Mouse (Mus musculus): ENCODE measurements around the gene Sept8. TPM values are rescaled to one million over a fixed set of nuclear protein-coding genes. Genes with fewer than 3 reads are reported as not detected.
A peak's percentile ranks its signal among the peaks of the same experiment; 100 is the strongest.

Gene Sept8
- polyA plus RNA-seq (2015; fragmentation: Nextera tagmentation; extraction: Ambion mirVana): 38.1 and 43.6 TPM in 2 replicates

GRCm38 (mm10) chr11:53519207-53520121 lies at the start of gene Sept8:
Sept8 (plus strand) TSS chr11:53519257.
- Histone ChIP-seq H3K9ac (peak within 1 kb of the TSS; percentile 88), H3K9me3 (no peaks in the 10 kb centered on the region), H3K4me3 (peak within 1 kb of the TSS; percentile 77), H3K27me3 (no peaks in the 10 kb centered on the region; the same call in 1 of the 2 replicates), H3K4me2 (peak within 1 kb of the TSS; percentile 72), H3K27ac (peak within 1 kb of the TSS; percentile 90), H3K4me1 (peaks cover 50% of the 10 kb centered on the region), H3K36me3 (no peaks in the 10 kb centered on the region)
- ATAC-seq (ENCODE audit: insufficient number of reproducible peaks, insufficient read depth, low FRiP score, low TSS enrichment, low read depth): peak; percentile 77
- 3% methylated on average over 79 of the region's 79 CpGs for WGBS

DNA sequence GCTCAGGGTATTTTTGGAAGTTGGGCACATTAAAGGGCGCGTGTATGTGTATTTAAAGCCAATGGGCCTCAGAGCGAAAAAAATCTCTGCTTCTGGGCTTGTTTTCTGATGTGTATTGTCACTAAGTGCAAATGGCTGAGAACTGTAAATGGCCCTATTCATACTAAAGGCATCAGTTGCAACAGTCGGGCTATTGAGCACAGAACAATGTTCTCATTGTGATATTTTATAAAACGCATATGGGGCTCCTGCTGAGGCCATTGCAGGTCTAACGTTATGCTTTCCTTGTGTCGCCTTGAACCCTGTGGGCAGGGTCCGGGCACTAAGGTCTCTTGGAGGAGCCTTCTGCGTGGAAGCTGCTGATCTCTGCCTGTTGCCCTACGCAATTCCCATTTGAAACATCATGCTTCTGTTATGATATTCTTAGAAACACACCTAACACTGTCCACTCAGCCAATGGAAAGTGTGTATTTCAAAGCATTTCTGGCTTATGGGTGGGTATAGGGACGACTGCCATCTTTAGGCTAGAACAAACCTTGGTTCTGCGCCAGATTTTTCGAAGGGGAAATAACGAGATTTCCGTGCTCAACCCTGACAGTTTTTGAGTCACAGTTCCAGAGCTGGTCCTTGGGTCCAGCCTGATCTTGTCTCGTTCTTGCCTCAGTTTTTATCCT lies 49.6 kb upstream of the Sept8 start:
- Histone ChIP-seq H3K27ac (peak overlapping the region; percentile 48), H3K9ac (peak overlapping the region; percentile 32; the same call in 1 of the 2 replicates), H3K4me3 (peak overlapping the region; percentile 23), H3K4me2 (peak overlapping the region; percentile 52), H3K27me3 (peaks cover 77% of the 10 kb centered on the region), H3K36me3 (0 out of 2 replicates have a peak, but pooled peaks cover 3% of the 10 kb centered on the region), H3K9me3 (no peaks in the 10 kb centered on the region), H3K4me1 (peaks cover 28% of the 10 kb centered on the region)
- 18% methylated on average over 16 of the region's 16 CpGs for WGBS
- ATAC-seq (ENCODE audit: insufficient number of reproducible peaks, insufficient read depth, low FRiP score, low TSS enrichment, low read depth): no peak

- WGBS: 2% methylated on average over 29 of the region's 29 CpGs
- peaks cover 28% of the 10 kb centered on the region for H3K4me1 ChIP-seq
- peak within 1 kb of the TSS; percentile 23 for H3K4me3 ChIP-seq
- no peaks in the 10 kb centered on the region for H3K9me3 ChIP-seq
- peak within 1 kb of the TSS; percentile 47; the same call in 1 of the 2 replicates for H3K9ac ChIP-seq
- peaks cover 77% of the 10 kb centered on the region for H3K27me3 ChIP-seq
- peak within 1 kb of the TSS; percentile 48 for H3K27ac ChIP-seq
- ATAC-seq (ENCODE audit: insufficient number of reproducible peaks, insufficient read depth, low FRiP score, low TSS enrichment, low read depth): peak; percentile 77
- H3K4me2 ChIP-seq: peak within 1 kb of the TSS; percentile 52
- H3K36me3 ChIP-seq: 0 out of 2 replicates have a peak, but pooled peaks cover 3% of the 10 kb centered on the region
These were observed 48.9 kb upstream of the Sept8 start, which contains the start of gene Gm9837 for GRCm38 (mm10) chr11:53469968-53470695. Gm9837 (minus strand) TSS chr11:53470479.

- H3K4me2 ChIP-seq: no peak overlapping the region
- H3K27ac ChIP-seq: no peak overlapping the region
- H3K36me3 ChIP-seq: no peaks in the 10 kb centered on the region
- peaks cover 23% of the 10 kb centered on the region for H3K4me1 ChIP-seq
- no peaks in the 10 kb centered on the region for H3K9me3 ChIP-seq
- no peak for ATAC-seq (ENCODE audit: insufficient number of reproducible peaks, insufficient read depth, low FRiP score, low TSS enrichment, low read depth)
- H3K9ac ChIP-seq: no peak overlapping the region
- WGBS: 75% methylated on average over 3 of the region's 3 CpGs
- no peak overlapping the region for H3K4me3 ChIP-seq
- H3K27me3 ChIP-seq: peaks cover 74% of the 10 kb centered on the region
These were observed 46.3 kb upstream of the Sept8 start for GRCm38 (mm10) chr11:53472709-53473108.

GRCm38 (mm10) chr11:53475620-53476019 lies 43.4 kb upstream of the Sept8 start:
- Histone ChIP-seq H3K4me1 (peaks cover 32% of the 10 kb centered on the region), H3K4me3 (no peak overlapping the region), H3K4me2 (peak overlapping the region; percentile 39), H3K9ac (no peak overlapping the region), H3K9me3 (no peaks in the 10 kb centered on the region; the same call in 1 of the 2 replicates), H3K36me3 (no peaks in the 10 kb centered on the region), H3K27ac (no peak overlapping the region), H3K27me3 (peaks cover 87% of the 10 kb centered on the region)
- no peak for ATAC-seq (ENCODE audit: insufficient number of reproducible peaks, insufficient read depth, low FRiP score, low TSS enrichment, low read depth)
- 20% methylated on average over 8 of the region's 8 CpGs for WGBS

DNA sequence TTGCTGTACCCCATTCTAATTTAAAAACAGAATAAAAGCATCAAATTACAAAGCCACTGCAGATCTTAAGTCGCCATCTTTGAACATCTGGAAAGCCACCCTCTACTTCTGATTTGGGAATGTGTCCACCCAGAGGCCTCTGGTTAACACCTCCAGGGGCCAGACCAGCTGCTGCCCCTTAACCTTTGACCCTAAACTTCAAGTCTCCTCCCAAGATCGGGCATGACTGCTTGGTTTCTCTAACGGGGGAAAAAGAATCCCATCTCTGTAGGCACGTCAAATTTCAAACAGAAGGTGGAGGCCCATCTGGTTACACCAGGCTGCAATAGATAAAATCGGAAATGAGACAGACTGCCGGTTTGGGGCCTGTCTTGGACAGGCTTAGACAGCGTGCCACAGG lies 41.2 kb upstream of the Sept8 start:
- H3K4me3 ChIP-seq: peak overlapping the region; percentile 46; the same call in 1 of the 2 replicates
- peaks cover 25% of the 10 kb centered on the region for H3K4me1 ChIP-seq
- no peaks in the 10 kb centered on the region for H3K36me3 ChIP-seq
- 14% methylated on average over 7 of the region's 7 CpGs for WGBS
- H3K27me3 ChIP-seq: peaks cover 91% of the 10 kb centered on the region
- H3K4me2 ChIP-seq: 0 out of 2 replicates have a peak overlapping the region, but pooled peaks have one; percentile 75
- no peaks in the 10 kb centered on the region; the same call in 1 of the 2 replicates for H3K9me3 ChIP-seq
- no peak overlapping the region for H3K9ac ChIP-seq
- H3K27ac ChIP-seq: no peak overlapping the region
- ATAC-seq (ENCODE audit: insufficient number of reproducible peaks, insufficient read depth, low FRiP score, low TSS enrichment, low read depth): no peak

- Histone ChIP-seq H3K27ac (no peak overlapping the region), H3K4me3 (peak overlapping the region; percentile 46), H3K36me3 (no peaks in the 10 kb centered on the region), H3K4me2 (peak overlapping the region; percentile 75), H3K4me1 (peaks cover 25% of the 10 kb centered on the region), H3K9ac (peak overlapping the region; percentile 53), H3K9me3 (no peaks in the 10 kb centered on the region; the same call in 1 of the 2 replicates), H3K27me3 (peaks cover 86% of the 10 kb centered on the region)
- no peak for ATAC-seq (ENCODE audit: insufficient number of reproducible peaks, insufficient read depth, low FRiP score, low TSS enrichment, low read depth)
- WGBS: 4% methylated on average over 78 of the region's 79 CpGs
These were observed 40.5 kb upstream of the Sept8 start for GRCm38 (mm10) chr11:53478383-53479170.

DNA sequence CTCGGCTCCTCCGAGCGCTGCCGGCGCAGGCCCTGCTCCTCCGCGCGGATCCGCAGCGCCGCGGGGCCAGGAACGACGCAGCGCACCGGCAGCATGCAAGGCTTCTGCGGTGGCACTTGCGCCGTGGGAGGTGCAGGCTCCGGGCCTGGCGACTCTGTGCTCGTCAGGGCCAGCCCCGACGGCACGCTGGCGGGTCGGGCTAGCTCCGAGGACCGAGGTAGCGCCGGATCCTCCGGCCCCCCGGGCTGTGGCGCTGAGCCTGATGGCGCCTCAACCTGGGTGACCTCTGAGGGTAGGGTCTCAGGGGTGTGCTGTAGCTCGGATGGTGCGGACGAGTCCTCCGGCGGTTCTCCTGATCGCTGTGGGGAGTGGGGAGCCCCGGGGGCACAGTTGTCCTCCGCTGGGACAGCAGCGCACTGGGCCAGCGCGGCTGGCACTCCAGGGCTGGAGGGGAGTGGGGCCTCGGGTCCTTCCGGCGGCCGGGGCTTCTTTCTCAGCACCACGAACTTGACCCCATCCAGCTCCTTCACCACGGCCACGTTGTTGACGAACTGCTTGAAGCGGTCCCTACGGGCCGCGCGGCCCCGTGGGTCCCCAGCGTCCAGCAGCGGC lies 39.8 kb upstream of the Sept8 start:
- peaks cover 79% of the 10 kb centered on the region for H3K27me3 ChIP-seq
- H3K9me3 ChIP-seq: no peaks in the 10 kb centered on the region; the same call in 1 of the 2 replicates
- peak overlapping the region; percentile 53 for H3K9ac ChIP-seq
- peaks cover 25% of the 10 kb centered on the region for H3K4me1 ChIP-seq
- ATAC-seq (ENCODE audit: insufficient number of reproducible peaks, insufficient read depth, low FRiP score, low TSS enrichment, low read depth): no peak
- H3K4me3 ChIP-seq: peak overlapping the region; percentile 46
- H3K36me3 ChIP-seq: no peaks in the 10 kb centered on the region
- 1% methylated on average over 62 of the region's 62 CpGs for WGBS
- H3K4me2 ChIP-seq: peak overlapping the region; percentile 75
- no peak overlapping the region for H3K27ac ChIP-seq

- Histone ChIP-seq H3K4me3 (peak within 1 kb of the TSS; percentile 46), H3K9me3 (no peaks in the 10 kb centered on the region; the same call in 1 of the 2 replicates), H3K4me1 (peaks cover 25% of the 10 kb centered on the region), H3K36me3 (no peaks in the 10 kb centered on the region), H3K9ac (peak within 1 kb of the TSS; percentile 53), H3K27me3 (peaks cover 73% of the 10 kb centered on the region), H3K4me2 (peak within 1 kb of the TSS; percentile 75), H3K27ac (no peak within 1 kb of the TSS)
- 3% methylated on average over 40 of the region's 40 CpGs for WGBS
- 0 out of 2 replicates have a peak, but pooled peaks have one; percentile 28 for ATAC-seq (ENCODE audit: insufficient number of reproducible peaks, insufficient read depth, low FRiP score, low TSS enrichment, low read depth)
These were observed 39.2 kb upstream of the Sept8 start, which contains the start of the genes Gm9945 and Sowaha for GRCm38 (mm10) chr11:53479783-53480301. Gm9945 (plus strand) TSS chr11:53480166. Sowaha (minus strand) TSS chr11:53480274.

Data from embryonic facial prominence, embryonic 13.5 days (tissue).